Mouse (Mus musculus) layer of hippocampus, adult 9-11 months (tissue): ENCODE results near the gene Rnf207.

Experiments
- DNase-seq: peaks from one replicate; pipeline ENCODE4 v3.0.0; 2022

Rnf207 gene

GRCm38 (mm10) chr4:152270599-152270998 lies 48.2 kb downstream of the Rnf207 start:
- DNase-seq: no peak

- no peak for DNase-seq
Measured at GRCm38 (mm10) chr4:152269967-152270366, 48.8 kb downstream of the Rnf207 start.

- no peak for DNase-seq
Measured at GRCm38 (mm10) chr4:152267748-152268369, 50.9 kb downstream of the Rnf207 start.

GRCm38 (mm10) chr4:152266236-152266895 lies 52.4 kb downstream of the Rnf207 start:
- peak; percentile 56 for DNase-seq

GRCm38 (mm10) chr4:152265791-152266190 lies 53.0 kb downstream of the Rnf207 start:
- DNase-seq: no peak

GRCm38 (mm10) chr4:152264867-152265568 lies 53.8 kb downstream of the Rnf207 start:
- DNase-seq: no peak

GRCm38 (mm10) chr4:152264177-152264530 lies 54.6 kb downstream of the Rnf207 start:
- no peak for DNase-seq

- no peak for DNase-seq
Measured at GRCm38 (mm10) chr4:152263512-152264176, 55.1 kb downstream of the Rnf207 start.

- no peak for DNase-seq
Measured at GRCm38 (mm10) chr4:152263089-152263488, 55.7 kb downstream of the Rnf207 start.

GRCm38 (mm10) chr4:152262187-152262586 lies 56.6 kb downstream of the Rnf207 start:
- DNase-seq: no peak

GRCm38 (mm10) chr4:152260451-152260850 lies 58.3 kb downstream of the Rnf207 start:
- DNase-seq: no peak

- peak; percentile 88 for DNase-seq
Measured at GRCm38 (mm10) chr4:152257070-152257469, 61.7 kb downstream of the Rnf207 start.
